Mouse (Mus musculus): ENCODE results near the gene Plxdc1.

Gene Plxdc1

GRCm38 (mm10) chr11:97987551-97988526, 1.6 kb upstream of the Plxdc1 start:
- in situ Hi-C loops (cut with MboI, MseI) = loop anchor here (5.0 to 10.0 kb wide), 4 partner anchors 51 to 193 kb away; partner anchors contain the start of gene Lasp1 (in 2 of the 2)

- in situ Hi-C loops (cut with MboI, MseI) = loop anchor here (5.0 to 10.0 kb wide), 4 partner anchors 50 to 192 kb away; partner anchors contain the start of gene Lasp1 (in 2 of the 2)
Observed at GRCm38 (mm10) chr11:97986738-97987465, 658 bp upstream of the Plxdc1 start.

DNA sequence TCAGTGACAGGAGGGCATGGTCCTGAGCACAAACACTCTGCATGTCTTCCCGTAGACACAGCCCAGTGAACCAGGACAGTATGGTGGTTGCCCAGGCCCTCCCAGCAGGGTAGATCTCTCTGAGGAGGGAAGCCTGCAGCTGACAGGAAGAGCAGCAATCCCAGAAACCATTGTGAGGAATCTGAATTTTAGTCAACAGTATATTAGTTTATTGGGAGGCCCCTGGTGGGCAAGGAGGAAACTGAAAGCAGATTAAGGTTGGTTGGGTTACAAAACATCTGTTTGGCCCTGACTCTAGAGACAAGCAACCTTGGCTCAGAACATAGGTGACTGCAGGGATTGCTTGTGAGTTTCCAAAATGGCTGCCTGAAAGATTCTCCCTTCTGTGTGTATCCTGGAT, 2.3 kb downstream of the Plxdc1 start:
- in situ Hi-C loops (cut with MboI, MseI) = loop anchor here in 1 of 2 experiments (5.0 to 10.0 kb wide), 2 partner anchors 82 to 189 kb away; partner anchors contain the start of gene Lasp1

GRCm38 (mm10) chr11:97983506-97983905, 2.7 kb downstream of the Plxdc1 start:
- in situ Hi-C loops (cut with MboI, MseI) = loop anchor here in 1 of 2 experiments (5.0 to 10.0 kb wide), 2 partner anchors 81 to 189 kb away; partner anchors contain the start of gene Lasp1

GRCm38 (mm10) chr11:97982721-97983120, 3.5 kb downstream of the Plxdc1 start:
- in situ Hi-C loops (cut with MboI, MseI) = loop anchor here in 1 of 2 experiments (5.0 to 10.0 kb wide), 2 partner anchors 80 to 188 kb away; partner anchors contain the start of gene Lasp1

DNA sequence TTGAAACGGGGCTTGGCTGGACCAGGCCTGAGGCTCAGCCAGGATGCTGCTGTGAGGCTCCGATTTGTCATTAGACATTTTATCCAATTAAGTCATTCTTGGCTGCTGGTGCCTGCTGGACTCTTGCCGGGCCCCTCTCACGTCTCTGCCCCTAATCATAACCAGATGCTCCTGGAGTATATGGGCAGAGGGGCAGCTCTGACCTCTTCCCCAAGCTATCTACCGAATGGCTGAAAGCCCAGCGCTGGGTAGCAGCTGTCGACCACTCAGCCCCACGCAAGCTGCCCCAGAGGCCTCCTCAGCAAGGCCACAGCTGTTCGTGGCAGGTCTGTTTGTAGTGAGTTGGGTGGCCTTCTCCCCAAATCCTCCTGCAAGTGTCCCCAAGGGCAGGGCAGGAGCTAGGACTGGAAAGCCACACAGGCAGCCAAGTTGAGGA, 5.7 kb downstream of the Plxdc1 start:
- in situ Hi-C loops (cut with MboI, MseI) = loop anchor here in 1 of 2 experiments (5.0 to 10.0 kb wide), 2 partner anchors 78 to 186 kb away; partner anchors contain the start of gene Lasp1

DNA sequence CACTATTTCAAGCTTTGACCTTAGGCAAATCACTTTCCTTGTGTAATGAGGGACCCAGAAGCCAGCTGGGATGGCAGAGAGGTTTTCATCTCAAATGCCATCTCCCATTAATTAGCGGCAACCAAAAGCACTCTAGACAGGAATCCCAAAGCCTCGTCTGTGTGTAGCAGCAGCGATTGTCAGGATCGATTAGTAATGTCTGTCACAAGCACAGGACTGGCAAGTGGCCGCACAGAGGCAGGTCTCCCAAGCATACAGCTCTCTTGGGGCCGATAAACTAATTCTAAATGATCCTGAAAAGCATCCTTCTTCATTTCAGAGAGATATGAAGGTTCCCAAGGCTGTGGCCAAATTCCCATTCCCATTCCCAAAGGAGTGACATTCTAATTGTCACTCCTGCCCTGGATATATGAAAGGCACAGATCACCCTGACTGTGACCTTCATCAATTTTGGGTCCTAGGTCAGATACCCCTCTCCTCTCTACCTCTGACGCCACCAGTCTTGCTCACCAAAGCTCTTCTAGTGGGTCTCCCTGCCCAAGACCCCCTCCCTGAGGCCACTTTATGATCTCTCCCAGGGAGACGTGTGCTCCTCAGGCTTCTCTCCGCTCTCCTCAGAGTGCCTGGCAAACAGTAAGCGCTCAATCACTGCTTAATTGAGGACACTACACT, 6.3 kb downstream of the Plxdc1 start:
- in situ Hi-C loops (cut with MboI, MseI) = loop anchor here in 1 of 2 experiments (5.0 to 10.0 kb wide), 2 partner anchors 78 to 185 kb away; partner anchors contain the start of gene Lasp1

- in situ Hi-C loops (cut with MboI, MseI) = no loop called here
Observed at GRCm38 (mm10) chr11:97978392-97978791, 7.9 kb downstream of the Plxdc1 start.

GRCm38 (mm10) chr11:97977797-97978196, 8.4 kb downstream of the Plxdc1 start:
- in situ Hi-C loops (cut with MboI, MseI) = no loop called here

DNA sequence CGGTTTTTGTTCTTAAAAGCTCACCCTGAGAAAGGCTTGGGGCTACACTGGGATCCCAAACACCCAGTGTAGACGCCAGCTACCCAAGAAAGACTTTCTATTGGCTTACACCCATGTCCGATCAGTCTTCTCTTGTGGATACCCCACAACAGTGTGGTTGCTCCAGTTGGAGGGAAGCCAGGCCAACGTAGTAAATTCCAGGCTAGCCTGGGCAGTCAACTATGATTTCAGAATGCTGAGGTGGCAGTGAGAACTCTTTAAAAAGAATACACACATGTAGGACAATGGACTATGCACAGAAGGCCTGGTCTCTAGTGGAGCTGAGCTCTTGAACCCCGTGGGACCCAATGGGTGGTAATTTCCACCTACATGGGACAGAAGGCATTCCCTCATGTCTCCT, 11.5 kb downstream of the Plxdc1 start:
- in situ Hi-C loops (cut with MboI, MseI) = no loop called here

DNA sequence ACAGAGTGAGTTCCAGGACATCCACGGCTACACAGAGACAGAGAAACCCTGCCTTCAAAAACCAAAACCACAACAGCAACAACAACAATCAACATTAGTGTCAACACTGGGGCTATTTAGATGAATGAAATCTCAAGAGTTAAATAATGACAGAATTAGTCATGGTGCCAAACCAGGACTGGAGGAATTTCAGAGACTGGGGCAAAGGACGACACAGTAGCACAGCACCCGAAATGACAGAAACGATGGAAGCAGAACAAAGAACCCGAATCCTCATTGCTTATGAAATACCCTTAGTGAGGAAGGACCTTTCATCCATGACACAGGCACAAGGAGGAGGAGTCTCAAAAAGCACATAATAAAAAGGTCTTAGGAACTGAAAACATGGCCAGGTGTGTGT, 12.1 kb downstream of the Plxdc1 start:
- in situ Hi-C loops (cut with MboI, MseI) = no loop called here

- in situ Hi-C loops (cut with MboI, MseI) = no loop called here
Observed at GRCm38 (mm10) chr11:97972434-97972833, 13.8 kb downstream of the Plxdc1 start.

GRCm38 (mm10) chr11:97971232-97971631, 15.0 kb downstream of the Plxdc1 start:
- in situ Hi-C loops (cut with MboI, MseI) = no loop called here

DNA sequence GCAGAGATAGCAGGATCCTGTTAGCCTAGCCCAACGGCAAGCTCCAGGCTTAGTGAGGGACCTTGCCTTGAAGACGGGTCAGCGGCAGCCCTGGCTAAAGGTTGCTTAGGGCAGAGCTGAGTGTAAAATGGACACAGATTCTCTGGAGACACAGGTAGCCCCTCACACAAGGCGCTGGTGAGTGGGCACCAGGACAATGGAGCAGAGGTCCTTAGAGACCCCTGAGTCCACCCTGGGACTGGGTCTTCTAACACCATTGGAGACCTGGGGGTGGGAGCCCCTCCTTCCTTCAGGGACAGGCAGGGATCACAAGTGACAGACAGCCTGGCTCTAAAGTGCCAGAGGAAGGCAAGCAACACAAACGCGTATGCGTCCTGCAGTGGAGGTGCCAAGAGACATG, 15.5 kb downstream of the Plxdc1 start:
- in situ Hi-C loops (cut with MboI, MseI) = no loop called here

GRCm38 (mm10) chr11:97968385-97968784, 17.9 kb downstream of the Plxdc1 start:
- in situ Hi-C loops (cut with MboI, MseI) = no loop called here

DNA sequence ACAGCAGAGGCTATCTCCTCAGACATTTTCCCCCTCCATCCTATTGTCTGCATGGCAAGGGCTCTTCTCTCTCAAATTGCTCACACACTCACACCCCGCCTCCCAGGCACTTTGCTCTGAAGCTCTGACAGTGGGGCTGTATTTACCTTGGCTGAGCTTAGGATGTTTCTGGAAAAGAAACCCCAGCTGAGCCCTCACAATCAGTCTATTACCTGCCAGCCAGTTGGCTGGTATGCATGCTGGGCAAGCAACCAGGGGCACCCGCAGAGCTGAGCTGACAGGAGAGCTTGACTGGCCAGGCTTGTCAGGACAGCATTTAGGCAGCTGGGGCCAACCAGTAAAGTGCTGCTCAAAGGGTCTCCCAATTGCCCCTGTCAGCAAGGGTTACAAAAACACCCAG, 19.1 kb downstream of the Plxdc1 start:
- in situ Hi-C loops (cut with MboI, MseI) = no loop called here

DNA sequence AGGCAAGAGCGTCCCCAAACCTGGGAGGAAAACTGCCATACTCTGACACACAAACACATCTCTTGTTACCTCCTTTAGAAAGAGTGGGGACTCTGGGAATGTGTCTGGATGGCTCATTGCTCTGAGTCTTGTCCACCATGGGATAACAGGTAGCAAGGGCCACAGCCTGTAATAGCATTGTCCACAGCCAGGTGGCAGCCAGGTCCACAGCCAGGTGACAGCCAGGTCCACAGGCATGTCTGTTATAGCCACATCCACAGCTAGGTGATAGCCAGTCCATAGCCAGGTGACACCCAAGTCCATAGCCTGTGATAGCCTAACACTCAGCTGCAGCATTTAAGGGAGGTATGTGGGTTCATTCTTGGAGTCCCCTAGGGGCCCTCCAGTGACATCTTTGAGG, 25.3 kb downstream of the Plxdc1 start:
- in situ Hi-C loops (cut with MboI, MseI) = no loop called here

DNA sequence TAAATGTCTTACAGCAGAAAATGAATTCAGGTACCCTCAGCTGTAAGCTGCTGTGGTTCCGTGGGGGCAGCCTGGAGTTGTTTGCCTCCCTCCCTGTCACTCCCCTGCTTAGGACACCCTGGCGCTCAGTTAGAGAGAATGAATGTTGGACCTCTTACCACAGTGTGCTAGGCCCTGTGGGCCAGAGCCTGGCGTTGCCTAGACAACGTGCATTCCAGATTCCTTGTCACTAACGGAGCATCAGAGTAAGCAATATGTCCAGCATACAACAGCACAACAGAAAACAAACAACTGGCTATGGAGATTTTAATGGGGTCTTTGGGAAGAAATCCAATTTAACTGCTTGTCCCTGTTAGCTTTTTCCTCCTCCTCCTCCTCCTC, 27.0 kb downstream of the Plxdc1 start:
- in situ Hi-C loops (cut with MboI, MseI) = loop anchor here in 1 of 2 experiments (10.0 kb wide), 1 partner anchor 306 kb away; no protein-coding TSS in a partner anchor

DNA sequence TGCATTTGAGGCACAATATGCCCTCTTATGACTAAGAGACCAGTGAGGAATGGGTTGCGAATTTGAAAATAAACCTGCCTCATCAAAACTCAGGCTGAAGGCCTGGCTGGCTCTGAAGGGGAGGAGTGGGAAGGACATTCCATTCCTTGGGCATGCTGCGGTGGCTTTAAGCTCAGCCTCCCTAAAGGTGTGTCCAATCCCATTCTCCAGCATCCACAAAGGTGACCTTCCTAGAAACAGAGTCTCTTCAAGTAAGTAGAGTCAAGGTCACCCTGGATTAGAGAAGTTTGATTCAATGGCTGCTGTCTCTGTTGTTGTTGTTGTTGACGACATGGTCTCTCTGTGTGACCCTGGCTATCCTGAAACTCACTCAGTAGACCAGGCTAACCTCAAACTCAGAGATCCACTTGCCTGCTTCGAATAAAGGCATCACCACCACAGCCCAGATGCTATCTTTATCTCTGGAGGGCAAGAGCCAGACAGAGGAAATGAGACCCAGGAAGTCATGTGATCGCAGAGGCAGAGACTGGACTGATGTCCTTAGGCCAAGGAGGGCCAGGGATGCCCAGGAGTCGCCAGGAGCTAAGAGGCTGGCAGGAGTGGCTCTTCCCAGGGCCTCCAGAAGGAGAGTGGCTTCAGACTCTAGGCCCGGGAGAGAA, 27.5 kb downstream of the Plxdc1 start:
- in situ Hi-C loops (cut with MboI, MseI) = loop anchor here in 1 of 2 experiments (10.0 kb wide), 1 partner anchor 306 kb away; no protein-coding TSS in a partner anchor

- in situ Hi-C loops (cut with MboI, MseI) = loop anchor here in 1 of 2 experiments (10.0 kb wide), 1 partner anchor 308 kb away; no protein-coding TSS in a partner anchor
Observed at GRCm38 (mm10) chr11:97956905-97957560, 29.2 kb downstream of the Plxdc1 start.

Data from T-helper 17 cell (primary cell).